Mouse (Mus musculus): ENCODE measurements around the gene Cd59a.

The Cd59a gene

GRCm38 (mm10) chr2:104135920-104136319, 40.3 kb downstream of the Cd59a start:
- DNase-seq (ENCODE audit: low read depth, low spot score) = no peak

- DNase-seq (ENCODE audit: low read depth, low spot score) = no peak
Measured at GRCm38 (mm10) chr2:104142140-104142539, 46.5 kb downstream of the Cd59a start.

GRCm38 (mm10) chr2:104144004-104144403, 48.4 kb downstream of the Cd59a start:
- DNase-seq (ENCODE audit: low read depth, low spot score) = no peak

- DNase-seq (ENCODE audit: low read depth, low spot score) = peak; percentile 94
Measured at GRCm38 (mm10) chr2:104145983-104146382, 50.4 kb downstream of the Cd59a start.

GRCm38 (mm10) chr2:104147910-104148561, 52.4 kb downstream of the Cd59a start:
- DNase-seq (ENCODE audit: low read depth, low spot score) = no peak

- DNase-seq (ENCODE audit: low read depth, low spot score) = no peak
Measured at GRCm38 (mm10) chr2:104150608-104151397, 55.2 kb downstream of the Cd59a start.

- DNase-seq (ENCODE audit: low read depth, low spot score) = no peak
Measured at GRCm38 (mm10) chr2:104153345-104153744, 57.7 kb downstream of the Cd59a start.

GRCm38 (mm10) chr2:104153876-104154275, 58.3 kb downstream of the Cd59a start:
- no peak for DNase-seq (ENCODE audit: low read depth, low spot score)

GRCm38 (mm10) chr2:104157831-104158230, 62.2 kb downstream of the Cd59a start:
- no peak for DNase-seq (ENCODE audit: low read depth, low spot score)

- no peak for DNase-seq (ENCODE audit: low read depth, low spot score)
Measured at GRCm38 (mm10) chr2:104163418-104163817, 67.8 kb downstream of the Cd59a start.

GRCm38 (mm10) chr2:104163978-104164487, 68.4 kb downstream of the Cd59a start:
- DNase-seq (ENCODE audit: low read depth, low spot score) = no peak

Data from ZHBTc4 (cell line).